Mouse (Mus musculus) embryo, embryonic 10.5 days (tissue): ENCODE measurements around the gene Limch1.

Source experiments
- DNase-seq: peaks from one replicate; pipeline ENCODE4 v3.0.0-alpha.2; 2015; ENCODE audit warnings: low spot score

Gene Limch1

DNA sequence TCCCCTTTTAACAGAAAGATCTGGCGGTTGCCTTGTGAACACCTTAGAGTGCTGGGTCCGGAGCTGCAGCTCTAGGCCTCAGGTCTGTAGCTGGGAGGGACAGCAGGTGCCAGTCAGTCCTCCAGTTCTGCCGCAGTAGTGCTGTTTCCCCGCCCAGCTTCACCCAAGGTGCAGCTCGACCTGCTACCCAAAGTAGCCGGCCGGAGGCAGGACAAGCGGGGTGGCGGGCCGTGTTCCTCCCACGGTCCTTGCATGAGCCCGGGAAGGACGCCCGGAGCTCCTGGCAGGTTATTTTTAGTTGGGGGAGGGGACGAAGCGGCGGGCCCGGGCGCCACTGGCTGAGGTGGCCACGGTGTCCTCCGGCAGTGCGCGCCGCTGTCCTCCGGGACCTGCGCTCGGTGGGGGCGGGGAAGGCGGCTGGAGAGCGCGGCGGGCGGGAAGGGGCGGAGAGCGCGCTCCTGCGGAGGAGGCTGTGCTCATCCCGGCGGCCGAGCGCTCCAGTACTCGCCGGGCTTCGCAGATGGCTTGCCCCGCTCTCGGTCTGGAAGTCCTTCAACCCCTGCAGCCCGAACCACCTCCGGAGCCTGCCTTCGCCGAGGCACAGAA lies at the start of gene Limch1:
Gene Limch1, plus strand, starts transcription at position 438 of the 606 bp plus-strand sequence.
- DNase-seq = peak; percentile 72

- peak; percentile 90 for DNase-seq
Observed at GRCm38 (mm10) chr5:66697119-66697518, 48.5 kb upstream of the Limch1 start.

- DNase-seq = peak; percentile 55
Observed at GRCm38 (mm10) chr5:66699911-66700310, 45.7 kb upstream of the Limch1 start.

DNA sequence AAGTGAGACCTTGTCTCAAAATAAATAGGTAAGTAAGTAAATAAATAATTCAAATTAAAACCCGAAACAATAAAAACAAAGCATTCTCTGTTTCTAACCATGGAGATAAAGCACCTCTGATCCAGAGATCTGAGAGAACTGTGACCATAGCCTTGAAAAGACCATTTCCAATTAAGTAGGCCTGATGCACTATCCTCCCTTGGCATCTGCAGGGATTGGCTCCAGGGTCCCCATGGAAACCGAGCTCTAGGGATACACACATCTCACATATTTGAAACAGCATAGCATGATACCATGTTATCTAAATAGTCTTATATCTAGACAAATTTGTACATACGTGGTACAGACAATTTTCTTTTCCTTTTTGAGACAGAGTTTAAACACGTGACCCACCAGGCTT lies 43.7 kb upstream of the Limch1 start:
- DNase-seq = no peak

DNA sequence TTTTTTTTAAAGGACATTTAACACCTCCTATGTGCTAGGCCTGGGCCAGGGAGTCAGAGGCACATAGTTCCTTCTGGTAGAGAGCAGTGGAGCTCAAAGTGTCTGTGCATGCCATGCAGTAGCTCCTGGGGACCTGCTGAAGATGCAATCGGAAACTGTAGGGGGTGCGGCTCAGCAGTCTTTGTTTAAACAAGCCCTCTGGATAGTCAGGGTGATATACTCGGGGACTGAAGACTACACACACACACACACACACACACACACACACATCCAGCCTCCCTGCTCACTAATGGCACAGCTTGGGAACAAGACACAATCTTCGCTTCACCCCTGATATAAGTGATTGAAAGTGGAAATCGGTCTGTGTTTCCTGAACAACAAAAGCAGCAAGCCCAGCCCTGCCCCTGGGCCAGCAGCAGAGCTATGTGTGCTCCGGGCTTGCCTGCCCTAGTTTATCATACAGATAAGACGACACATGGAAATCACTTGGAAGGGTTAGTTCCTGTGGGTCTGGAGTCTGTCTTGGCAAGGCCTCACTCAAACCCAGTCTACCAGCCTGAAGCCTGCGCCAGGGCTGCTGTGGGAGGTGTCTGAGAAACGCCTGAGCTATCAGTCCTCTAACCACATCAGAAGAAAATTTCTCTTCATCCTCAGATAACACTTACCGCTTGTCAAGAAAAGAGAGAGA lies 42.2 kb upstream of the Limch1 start:
- no peak for DNase-seq

GRCm38 (mm10) chr5:66707859-66708258 lies 37.8 kb upstream of the Limch1 start:
- DNase-seq = no peak

DNA sequence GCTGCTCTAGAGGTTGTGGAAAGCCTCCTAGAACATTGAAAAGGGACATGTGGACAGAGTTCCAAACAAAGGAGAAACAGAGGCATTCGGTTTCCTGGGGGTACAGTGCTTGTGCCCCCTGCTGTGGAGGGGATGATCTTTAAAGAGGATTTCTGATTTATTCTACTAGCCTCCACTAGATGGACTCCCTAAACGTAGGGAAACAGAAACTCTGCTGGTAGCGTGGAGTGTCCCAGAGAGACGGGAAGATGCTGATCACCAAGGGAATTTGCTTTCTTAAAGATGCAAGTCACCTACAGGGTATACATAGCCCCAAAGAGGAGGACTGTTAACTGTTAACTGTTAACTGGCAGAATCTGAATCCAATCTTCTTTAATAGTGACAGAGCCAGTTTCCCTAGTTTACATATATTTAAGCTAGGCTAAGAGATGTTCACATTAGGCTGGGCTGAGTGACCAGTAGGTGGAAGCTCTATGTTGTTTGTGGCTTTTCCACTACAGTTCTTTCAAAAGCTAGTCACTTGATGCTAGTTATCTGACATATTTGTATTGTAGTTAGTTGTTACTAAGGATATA lies 35.1 kb upstream of the Limch1 start:
- DNase-seq = peak; percentile 56

DNA sequence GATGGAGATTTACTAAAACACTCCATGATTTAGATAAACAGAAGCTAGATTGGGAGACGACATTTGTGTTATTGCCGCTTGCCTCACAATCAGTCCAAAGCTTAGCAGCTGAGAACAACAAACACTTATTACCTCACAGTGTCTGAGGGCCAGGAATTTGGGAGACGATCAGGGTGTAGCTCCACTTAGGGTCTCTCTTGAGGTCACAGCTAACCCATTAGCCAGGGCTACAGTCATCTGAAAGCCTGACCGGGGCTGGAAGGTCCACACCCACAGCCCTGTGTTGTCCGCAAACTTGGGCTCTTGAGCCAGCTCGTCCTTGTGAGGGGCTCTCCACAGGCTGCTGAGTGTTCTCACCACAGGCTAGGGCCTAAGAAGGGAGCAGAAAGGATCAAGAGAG lies 32.8 kb upstream of the Limch1 start:
- no peak for DNase-seq

DNA sequence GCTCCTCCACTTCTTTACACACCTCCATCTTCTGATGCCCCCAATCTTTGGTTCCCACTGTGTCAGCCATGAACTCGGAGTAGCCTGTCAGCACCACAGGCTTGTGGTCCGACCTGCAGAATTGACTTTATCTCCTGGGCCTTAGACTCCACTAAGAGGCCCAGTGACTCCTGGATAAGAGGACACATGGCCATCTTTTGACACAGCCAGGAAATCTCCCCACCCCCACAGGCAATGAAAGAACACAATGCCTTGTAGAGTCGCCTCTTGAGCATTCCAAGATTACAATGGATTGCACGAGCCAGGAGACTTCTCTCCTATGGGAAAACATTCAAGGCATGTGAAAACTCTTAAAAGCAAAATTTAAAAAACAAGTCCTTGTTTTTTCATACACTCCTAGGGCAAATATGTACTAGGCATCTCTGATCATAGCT lies 30.1 kb upstream of the Limch1 start:
- DNase-seq = no peak

DNA sequence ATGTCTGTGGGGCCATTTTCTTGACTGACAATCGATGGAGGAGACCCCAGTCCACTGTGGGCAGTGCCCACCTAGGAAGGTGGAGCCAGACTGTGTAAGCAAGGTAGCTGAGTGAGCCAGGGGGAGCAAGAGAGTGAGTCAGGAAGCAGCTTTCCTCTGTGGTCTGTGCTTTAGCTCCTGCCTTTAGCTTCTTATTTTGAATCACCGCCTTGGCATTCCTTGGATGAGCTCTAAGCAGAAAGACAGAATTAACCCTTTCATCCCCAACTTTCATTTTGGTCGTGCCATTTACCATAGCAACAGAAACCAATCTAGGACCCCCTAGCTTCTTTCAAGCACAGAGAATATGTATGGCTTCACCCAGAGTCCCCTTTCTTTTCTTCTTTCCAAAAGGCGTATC lies 27.7 kb upstream of the Limch1 start:
- no peak for DNase-seq

DNA sequence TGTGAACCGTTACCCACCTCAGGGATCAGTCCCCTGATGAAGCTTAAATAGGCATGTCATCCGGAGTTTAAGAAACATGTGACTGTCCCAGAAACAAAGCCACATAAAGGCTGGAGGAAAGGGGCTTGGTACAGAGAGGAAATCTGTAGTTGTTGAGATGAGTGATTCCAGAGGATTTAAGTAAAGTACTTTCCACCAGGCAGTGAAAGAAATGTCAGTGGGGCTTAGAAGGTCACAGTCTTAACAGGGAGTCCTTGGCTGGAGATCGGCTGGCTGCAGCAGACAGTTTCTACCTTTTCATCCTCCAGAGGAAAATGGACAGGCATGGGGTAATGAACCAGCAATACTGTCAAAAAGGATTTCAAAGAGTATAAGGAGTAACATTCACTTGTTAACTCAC lies 27.2 kb upstream of the Limch1 start:
- DNase-seq = no peak

- no peak for DNase-seq
Observed at GRCm38 (mm10) chr5:66718880-66719279, 26.7 kb upstream of the Limch1 start.

DNA sequence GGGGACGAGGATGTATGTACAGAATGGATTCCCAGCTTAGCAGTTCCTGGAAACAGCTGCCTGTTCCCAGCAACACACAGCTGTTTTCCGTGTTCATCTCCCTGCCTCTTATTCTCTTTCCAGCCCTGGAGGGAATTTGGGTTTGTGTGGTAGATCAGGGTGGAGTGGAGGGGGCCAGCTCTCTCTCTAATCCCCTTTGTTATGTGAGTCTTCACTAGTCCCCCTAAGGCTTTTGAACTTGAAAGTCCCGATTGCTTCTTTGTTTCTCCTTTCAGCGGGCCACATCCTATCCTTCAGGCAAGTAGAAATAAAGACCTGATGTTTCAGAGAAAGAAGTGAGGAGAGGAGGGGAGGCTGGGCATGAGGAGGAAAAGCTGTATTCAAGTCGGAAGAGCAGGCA lies 24.7 kb upstream of the Limch1 start:
- no peak for DNase-seq

GRCm38 (mm10) chr5:66722586-66722985 lies 23.0 kb upstream of the Limch1 start:
- no peak for DNase-seq

DNA sequence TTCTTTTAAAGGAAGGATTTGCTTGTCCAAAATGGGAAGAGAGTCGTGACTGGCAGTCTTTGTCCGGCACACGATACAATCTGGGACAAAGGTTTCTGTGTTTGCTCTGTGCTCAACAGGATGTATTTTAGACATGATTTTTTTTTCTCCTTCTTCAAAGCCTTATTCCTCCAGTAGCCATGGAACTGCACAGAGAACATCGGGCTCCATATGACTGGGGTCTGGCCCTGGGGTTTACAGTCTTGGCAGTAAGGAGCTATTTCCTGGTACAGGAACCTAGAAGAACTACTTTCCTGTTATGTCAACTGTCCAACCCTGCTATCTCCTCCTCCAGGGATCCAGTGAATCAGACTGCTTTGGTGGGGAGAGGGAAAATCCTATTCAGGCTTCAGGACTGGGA lies 22.6 kb upstream of the Limch1 start:
- DNase-seq = no peak

GRCm38 (mm10) chr5:66723626-66724025 lies 22.0 kb upstream of the Limch1 start:
- DNase-seq = no peak

GRCm38 (mm10) chr5:66729306-66729705 lies 16.3 kb upstream of the Limch1 start:
- DNase-seq = no peak

- DNase-seq = peak; percentile 88
Observed at GRCm38 (mm10) chr5:66730621-66731301, 14.9 kb upstream of the Limch1 start.

DNA sequence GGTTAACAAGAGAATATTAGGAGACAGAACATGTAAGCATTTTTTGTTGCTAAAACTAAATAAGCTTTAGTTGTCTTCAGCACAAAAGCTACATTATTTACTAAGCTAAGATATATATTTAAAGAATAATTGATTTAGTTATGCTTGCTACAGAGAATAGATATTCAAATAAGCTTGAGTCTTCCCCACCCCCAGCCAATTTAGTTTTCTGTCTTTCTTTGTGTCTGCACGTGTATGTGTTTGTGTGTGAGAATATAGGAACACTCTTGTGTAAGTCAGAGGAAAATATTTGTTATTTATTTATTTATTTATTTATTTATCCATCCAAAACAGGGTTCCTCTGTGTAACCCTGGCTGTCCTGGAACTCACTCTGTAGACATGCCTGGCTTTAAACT lies 14.3 kb upstream of the Limch1 start:
- no peak for DNase-seq

- DNase-seq = no peak
Observed at GRCm38 (mm10) chr5:66733556-66733955, 12.1 kb upstream of the Limch1 start.

- no peak for DNase-seq
Observed at GRCm38 (mm10) chr5:66739376-66739775, 6.3 kb upstream of the Limch1 start.

DNA sequence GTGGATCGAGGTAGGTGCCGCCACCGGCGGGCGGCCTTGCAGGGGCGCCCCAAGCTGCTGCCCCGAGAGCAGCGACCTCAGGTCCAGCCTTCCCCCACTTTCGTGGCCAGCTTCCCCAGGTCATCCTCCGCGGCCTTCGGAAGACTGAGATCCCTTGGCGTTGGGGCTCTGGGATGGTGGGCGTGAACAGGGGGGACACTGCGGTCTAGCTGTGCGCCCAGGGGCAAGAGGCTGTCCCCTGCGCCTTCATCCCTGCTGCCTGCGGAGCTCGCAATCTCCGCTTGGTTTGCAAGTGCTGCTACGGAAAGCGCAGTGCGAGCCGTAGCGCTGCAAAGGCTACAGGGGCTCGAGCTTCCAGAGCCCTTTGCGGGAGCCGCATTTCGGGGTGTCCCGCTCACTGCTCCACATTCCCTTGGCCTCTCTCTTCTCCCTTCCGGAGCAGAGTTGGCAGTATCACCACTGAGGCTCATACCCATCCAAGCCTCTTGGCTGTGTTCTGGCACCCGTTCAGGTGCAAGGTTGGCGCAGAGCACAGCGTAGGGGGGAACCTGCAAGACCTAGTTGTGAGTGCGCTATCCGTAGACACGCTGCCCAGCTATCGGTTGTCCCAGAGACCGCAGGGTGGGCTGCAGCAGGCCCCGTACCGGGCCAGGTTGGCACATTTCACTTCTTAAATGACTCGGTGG lies 512 bp downstream of the Limch1 start:
- DNase-seq = peak; percentile 73
